Mouse (Mus musculus) kidney, adult 2 months (tissue): ENCODE results near the gene Lipc. TPM values are rescaled to one million over a fixed set of nuclear protein-coding genes. Genes with fewer than 3 reads are reported as not detected.

Source experiments
- DNase-seq: peaks from one replicate; pipeline ENCODE4 v3.0.0; 2021
- H3K27ac ChIP-seq: fragments of 200-500 bp; 2 replicates; pipeline ENCODE4 v1.5.1; 2012; ENCODE audit warnings: low read depth, low read length, control low read depth, inconsistent platforms; ENCODE audit not compliant: insufficient read depth
- H3K27me3 ChIP-seq: fragments of 200-500 bp; replicated peaks from 2 replicates; pipeline ENCODE4 v1.6.1; 2012; ENCODE audit warnings: mild to moderate bottlenecking, moderate library complexity, low read length, inconsistent platforms; ENCODE audit not compliant: control insufficient read depth, insufficient read depth
- H3K36me3 ChIP-seq: fragments of 200-500 bp; 2 replicates; pipeline ENCODE4 v1.6.1; 2012; ENCODE audit warnings: mild to moderate bottlenecking, moderate library complexity, low read length, inconsistent platforms; ENCODE audit not compliant: control insufficient read depth, insufficient read depth
- H3K4me1 ChIP-seq: fragments of 200-500 bp; 2 replicates; pipeline ENCODE4 v1.6.1; 2011; ENCODE audit warnings: low read length; ENCODE audit not compliant: control insufficient read depth, insufficient read depth
- H3K4me3 ChIP-seq: fragments of 200-500 bp; 2 replicates; pipeline ENCODE4 v1.5.1; 2011; ENCODE audit warnings: mild to moderate bottlenecking, low read depth, low read length, control low read depth; ENCODE audit not compliant: insufficient read depth
- CTCF ChIP-seq: fragments of 200-500 bp; conservative IDR thresholded peaks from 2 replicates; pipeline ENCODE4 v1.5.1; 2011; ENCODE audit warnings: low read depth, mild to moderate bottlenecking, control low read depth, low read length, moderate library complexity, mixed read lengths; ENCODE audit not compliant: insufficient read depth, insufficient read length
- POLR2A ChIP-seq: fragments of 200-500 bp; IDR thresholded peaks from one replicate; pipeline ENCODE4 v1.6.1; 2011; ENCODE audit warnings: low read depth, low read length, control low read depth
- WGBS: fragments of 180-500 bp; shearing (Covaris S2); methylation state at CpG from one replicate; pipeline ENCODE4 v1.1.7; 2018; 5-methylcytosine and 5-hydroxymethylcytosine counted together
- polyA plus RNA-seq: library from polyadenylated mRNA; depleted of rRNA; stranded (reverse); fragments of >200 nt; gene quantifications from 2 replicates; pipeline ENCODE4 v1.2.3, GENCODE M21; 2012

Gene Lipc
- polyA plus RNA-seq, 1 experiment, result 0.58 TPM

GRCm38 (mm10) chr9:70981721-70982120, 29.7 kb upstream of the Lipc start:
- TF ChIP-seq CTCF, result no peak
- TF ChIP-seq POLR2A, result no peak
- H3K36me3 ChIP-seq, result no peaks in the 10 kb centered on the region
- DNase-seq, result no peak
- H3K27me3 ChIP-seq, result no peaks in the 10 kb centered on the region
- WGBS, result 95% methylated on average over 1 of the region's 1 CpGs
- no peak overlapping the region for H3K27ac ChIP-seq
- H3K4me1 ChIP-seq, result peaks cover 3% of the 10 kb centered on the region; the same call in 1 of the 2 replicates
- no peak overlapping the region for H3K4me3 ChIP-seq

GRCm38 (mm10) chr9:70979641-70980040, 27.6 kb upstream of the Lipc start:
- Histone ChIP-seq H3K36me3 (no peaks in the 10 kb centered on the region), H3K4me1 (peaks cover 3% of the 10 kb centered on the region; the same call in 1 of the 2 replicates), H3K27me3 (no peaks in the 10 kb centered on the region), H3K27ac (no peak overlapping the region), H3K4me3 (no peak overlapping the region)
- WGBS, result 95% methylated on average over 2 of the region's 2 CpGs
- no peak for DNase-seq
- no peak for TF ChIP-seq CTCF
- TF ChIP-seq POLR2A, result no peak

GRCm38 (mm10) chr9:70979171-70979570, 27.1 kb upstream of the Lipc start:
- no peak overlapping the region for H3K4me3 ChIP-seq
- H3K36me3 ChIP-seq, result no peaks in the 10 kb centered on the region
- 85% methylated on average over 5 of the region's 5 CpGs for WGBS
- no peak overlapping the region for H3K27ac ChIP-seq
- no peaks in the 10 kb centered on the region for H3K27me3 ChIP-seq
- peaks cover 3% of the 10 kb centered on the region; the same call in 1 of the 2 replicates for H3K4me1 ChIP-seq
- no peak for DNase-seq
- TF ChIP-seq CTCF (no peak), POLR2A (no peak)

GRCm38 (mm10) chr9:70977392-70977791, 25.4 kb upstream of the Lipc start:
- Histone ChIP-seq H3K27ac (peak overlapping the region; percentile 68), H3K4me1 (peaks cover 3% of the 10 kb centered on the region; the same call in 1 of the 2 replicates), H3K4me3 (no peak overlapping the region), H3K27me3 (no peaks in the 10 kb centered on the region), H3K36me3 (no peaks in the 10 kb centered on the region)
- 64% methylated on average over 1 of the region's 1 CpGs for WGBS
- DNase-seq, result peak; percentile 71
- TF ChIP-seq POLR2A (no peak), CTCF (no peak)

- 94% methylated on average over 2 of the region's 2 CpGs for WGBS
- no peaks in the 10 kb centered on the region for H3K27me3 ChIP-seq
- no peaks in the 10 kb centered on the region for H3K36me3 ChIP-seq
- no peak for DNase-seq
- peaks cover 3% of the 10 kb centered on the region; the same call in 1 of the 2 replicates for H3K4me1 ChIP-seq
- H3K4me3 ChIP-seq, result no peak overlapping the region
- TF ChIP-seq POLR2A (no peak), CTCF (no peak)
- no peak overlapping the region for H3K27ac ChIP-seq
Observed at GRCm38 (mm10) chr9:70975921-70976320, 23.9 kb upstream of the Lipc start.

GRCm38 (mm10) chr9:70973286-70973685, 21.3 kb upstream of the Lipc start:
- Histone ChIP-seq H3K27ac (no peak overlapping the region), H3K36me3 (no peaks in the 10 kb centered on the region), H3K27me3 (no peaks in the 10 kb centered on the region), H3K4me3 (no peak overlapping the region), H3K4me1 (peaks cover 3% of the 10 kb centered on the region; the same call in 1 of the 2 replicates)
- peak; percentile 60 for DNase-seq
- TF ChIP-seq CTCF, result no peak
- TF ChIP-seq POLR2A, result no peak

GRCm38 (mm10) chr9:70969244-70969643, 17.2 kb upstream of the Lipc start:
- Histone ChIP-seq H3K4me3 (no peak overlapping the region), H3K36me3 (no peaks in the 10 kb centered on the region), H3K27me3 (no peaks in the 10 kb centered on the region), H3K27ac (no peak overlapping the region), H3K4me1 (no peaks in the 10 kb centered on the region)
- whole genome bisulfite sequencing, result 78% methylated on average over 3 of the region's 3 CpGs
- TF ChIP-seq POLR2A (no peak), CTCF (no peak)
- no peak for DNase-seq
